Comparison of ENCODE assay signal across 11 mouse cellular contexts in genomic region chr13:9775901-9776300, GRCm38 (mm10). TPM values are rescaled to one million over a fixed set of nuclear protein-coding genes. Genes with fewer than 3 reads are reported as not detected.
A peak's percentile ranks its signal among the peaks of the same experiment; 100 is the strongest.
DNase-seq lines count a peak whose midpoint lies in the region; ATAC-seq and TF ChIP-seq lines count a peak whose summit lies in the region.
"Had no signal": no experiment of that assay in that cellular context is flagged by ENCODE, and none has a peak within 500 bp of the region (broad histone marks: within the 10 kb centered on the region; RNA-seq: fewer than 3 reads in every experiment).

No protein-coding gene starts in this region.

- peak overlapping the region; percentile 30; the same call in 1 of the 2 replicates for H3K4me2 ChIP-seq in heart, postnatal 0 days (ENCODE audit: low read depth, low read length)
- H3K4me2 ChIP-seq in liver, postnatal 0 days (ENCODE audit: low read depth, low read length), result peak overlapping the region; percentile 40; the same call in 1 of the 2 replicates
- no peak overlapping the region for H3K4me2 ChIP-seq in forebrain, embryonic 11.5 days (ENCODE audit: low read depth, low read length, severe bottlenecking)

- H3K27me3 ChIP-seq in heart, postnatal 0 days (ENCODE audit: control insufficient read depth, insufficient read depth, low read length), result no peaks in the 10 kb centered on the region
- no peaks in the 10 kb centered on the region for H3K27me3 ChIP-seq in liver, postnatal 0 days (ENCODE audit: insufficient read depth, low read length)
- H3K27me3 ChIP-seq in thymus, adult 2 months (ENCODE audit: control insufficient read depth, insufficient read depth, low read length), result no peaks in the 10 kb centered on the region
- H3K27me3 ChIP-seq in forebrain, embryonic 11.5 days (ENCODE audit: control insufficient read depth, insufficient read depth, low read length), result no peaks in the 10 kb centered on the region

- no peaks in the 10 kb centered on the region for H3K9me3 ChIP-seq in heart, postnatal 0 days (replicated peaks; ENCODE audit: control insufficient read depth, low read length)
- H3K9me3 ChIP-seq in liver, postnatal 0 days (ENCODE audit: low read length), result no peaks in the 10 kb centered on the region
- H3K9me3 ChIP-seq in forebrain, embryonic 11.5 days (ENCODE audit: control insufficient read depth, low read length), result no peaks in the 10 kb centered on the region
- H3K9me3 ChIP-seq: forebrain, embryonic 10.5 days; midbrain, embryonic 10.5 days had no signal

- no peak overlapping the region for H3K9ac ChIP-seq in heart, postnatal 0 days (replicated peaks; ENCODE audit: low read depth, low read length)
- no peak overlapping the region for H3K9ac ChIP-seq in liver, postnatal 0 days (replicated peaks)
- no peak overlapping the region for H3K9ac ChIP-seq in forebrain, embryonic 11.5 days (ENCODE audit: low read length)

- no peak for DNase-seq in heart, postnatal 0 days (ENCODE audit: low spot score)
- no peak for DNase-seq in heart, postnatal 25 days (ENCODE audit: low spot score)
- DNase-seq in MEL-GATA-1-ER (ENCODE audit: extremely low read depth, low read depth), result peak; percentile 44
- DNase-seq in liver, postnatal 0 days, result no peak
- peak; percentile 42 for DNase-seq in thymus, adult 2 months
- DNase-seq in forebrain, embryonic 11.5 days (ENCODE audit: low spot score), result no peak
- DNase-seq in right cerebral cortex, adult 2 months (ENCODE audit: low spot score in 2 of 2), result no peak
- DNase-seq in cerebellum, postnatal 4 days (ENCODE audit: low spot score in 2 of 2), result no peak

- no peak for TF ChIP-seq POLR2A in thymus, adult 2 months (IDR thresholded peaks at IDR 0.05; ENCODE audit: control insufficient read depth, extremely low read depth, insufficient read depth, low read length, poor library complexity)

- no peak overlapping the region for H3K27ac ChIP-seq in heart, postnatal 0 days (ENCODE audit: low read depth)
- no peak overlapping the region for H3K27ac ChIP-seq in liver, postnatal 0 days (ENCODE audit: low read depth)
- peak overlapping the region; percentile 48; the same call in 1 of the 2 replicates for H3K27ac ChIP-seq in thymus, adult 2 months (ENCODE audit: control insufficient read depth, insufficient read depth, low read length)
- H3K27ac ChIP-seq in forebrain, embryonic 11.5 days (ENCODE audit: low read depth, low read length), result no peak overlapping the region
- H3K27ac ChIP-seq: forebrain, embryonic 10.5 days; left cerebral cortex, adult 2 months; midbrain, embryonic 10.5 days had no signal

- no peak overlapping the region for H3K4me3 ChIP-seq in heart, postnatal 0 days (ENCODE audit: low read depth, low read length)
- no peak overlapping the region for H3K4me3 ChIP-seq in liver, postnatal 0 days (ENCODE audit: low read depth, low read length)
- no peak overlapping the region for H3K4me3 ChIP-seq in thymus, adult 2 months (ENCODE audit: control insufficient read depth, insufficient read depth, low read length)
- H3K4me3 ChIP-seq in forebrain, embryonic 11.5 days (ENCODE audit: low read depth, low read length), result no peak overlapping the region
- H3K4me3 ChIP-seq: forebrain, embryonic 10.5 days; left cerebral cortex, adult 2 months; midbrain, embryonic 10.5 days had no signal

- no peaks in the 10 kb centered on the region for H3K36me3 ChIP-seq in heart, postnatal 0 days (replicated peaks; ENCODE audit: control insufficient read depth, insufficient read depth, low read length)
- H3K36me3 ChIP-seq in liver, postnatal 0 days (replicated peaks; ENCODE audit: insufficient read depth, low read length), result no peaks in the 10 kb centered on the region
- H3K36me3 ChIP-seq in thymus, adult 2 months (ENCODE audit: control insufficient read depth, insufficient read depth, low read length), result no peaks in the 10 kb centered on the region
- no peaks in the 10 kb centered on the region for H3K36me3 ChIP-seq in forebrain, embryonic 11.5 days (ENCODE audit: control insufficient read depth, insufficient read depth, low read length)
- H3K36me3 ChIP-seq: forebrain, embryonic 10.5 days; midbrain, embryonic 10.5 days had no signal

- 54% methylated on average over 5 of the region's 5 CpGs for WGBS in heart, postnatal 0 days
- WGBS in liver, postnatal 0 days (ENCODE audit: insufficient replicate concordance), result 26% methylated on average over 5 of the region's 5 CpGs
- WGBS in thymus, adult 2 months, result 2% methylated on average over 5 of the region's 5 CpGs
- 72% methylated on average over 5 of the region's 5 CpGs for WGBS in forebrain, embryonic 11.5 days

- no peaks in the 10 kb centered on the region for H3K4me1 ChIP-seq in heart, postnatal 0 days (ENCODE audit: control insufficient read depth, insufficient read depth)
- no peaks in the 10 kb centered on the region for H3K4me1 ChIP-seq in liver, postnatal 0 days (ENCODE audit: insufficient read depth)
- no peaks in the 10 kb centered on the region; the same call in 1 of the 2 replicates for H3K4me1 ChIP-seq in thymus, adult 2 months (replicated peaks; ENCODE audit: control insufficient read depth, insufficient read depth, low read length)
- H3K4me1 ChIP-seq in forebrain, embryonic 11.5 days (replicated peaks; ENCODE audit: control insufficient read depth, insufficient read depth, low read length), result no peaks in the 10 kb centered on the region
- H3K4me1 ChIP-seq: forebrain, embryonic 10.5 days; midbrain, embryonic 10.5 days had no signal

- TF ChIP-seq CTCF in heart, postnatal 0 days (IDR thresholded peaks at IDR 0.05; ENCODE audit: low read depth), result no peak
- TF ChIP-seq CTCF in liver, postnatal 0 days (IDR thresholded peaks at IDR 0.05; ENCODE audit: low read depth), result no peak
- no peak for TF ChIP-seq CTCF in thymus, adult 2 months (IDR thresholded peaks at IDR 0.05; ENCODE audit: borderline replicate concordance, control insufficient read depth, extremely low read depth, insufficient read depth, low read length, poor library complexity)

- intact Hi-C loops in heart, postnatal 25 days (cut with DNase I), result no loop called here

- no peak for ATAC-seq in heart, postnatal 0 days (ENCODE audit: insufficient read depth, low read depth)
- no peak for ATAC-seq in liver, postnatal 0 days
- no peak for ATAC-seq in forebrain, embryonic 11.5 days (replicated peaks; ENCODE audit: low FRiP score)

- TF ChIP-seq EP300 in heart, postnatal 0 days (IDR thresholded peaks at IDR 0.05; ENCODE audit: low read depth), result no peak
- no peak for TF ChIP-seq EP300 in liver, postnatal 0 days (IDR thresholded peaks at IDR 0.05; ENCODE audit: low read depth)

RNA-seq across cellular contexts. Expression of gene Zmynd11, which starts 10.8 kb away (rescaled TPM):
- 84.2 and 101 TPM in 2 replicates for total RNA-seq in heart, postnatal 0 days (2014; rRNA removed; ENCODE audit: low replicate concordance)
- polyA plus RNA-seq in heart, postnatal 0 days (2015; fragmentation: Nextera tagmentation; extraction: Ambion mirVana), result 92.5 and 99.9 TPM in 2 replicates
- total RNA-seq in heart, postnatal 25 days (2021), result 100 to 1,000 TPM; 122 to 135 TPM
- polyA plus RNA-seq in liver, postnatal 0 days (2015; fragmentation: Nextera tagmentation; extraction: Ambion mirVana), result 19.4 and 21.2 TPM in 2 replicates
- polyA plus RNA-seq in thymus, adult 2 months (2012; rRNA removed), result 60.0 and 60.8 TPM in 2 replicates
- polyA plus RNA-seq in forebrain, embryonic 11.5 days (2014; fragmentation: Nextera tagmentation; extraction: Ambion mirVana), result 138 and 160 TPM in 2 replicates

Comparison
In these comparisons a context has a peak if more than half of its experiments do, and no peak if none do; other contexts are left out.
1. DNase-seq: peak in MEL-GATA-1-ER (single experiment) and thymus, adult 2 months (single experiment); none in heart, postnatal 0 days (single experiment), heart, postnatal 25 days (single experiment), liver, postnatal 0 days (single experiment), forebrain, embryonic 11.5 days (single experiment), right cerebral cortex, adult 2 months (0 of 2) and cerebellum, postnatal 4 days (0 of 2).